Mouse (Mus musculus) adipocyte (in vitro differentiated cells): ENCODE data around the gene Atp5d.

Source experiments
- DNase-seq: peaks from one replicate; pipeline ENCODE4 v3.0.0-alpha.2; 2016; ENCODE audit warnings: low spot score

Atp5d gene

GRCm38 (mm10) chr10:80138553-80139438 lies at the start of gene Atp5d:
Gene Atp5d (plus strand): TSS chr10:80138632.
- peak; percentile 18 for DNase-seq

DNA sequence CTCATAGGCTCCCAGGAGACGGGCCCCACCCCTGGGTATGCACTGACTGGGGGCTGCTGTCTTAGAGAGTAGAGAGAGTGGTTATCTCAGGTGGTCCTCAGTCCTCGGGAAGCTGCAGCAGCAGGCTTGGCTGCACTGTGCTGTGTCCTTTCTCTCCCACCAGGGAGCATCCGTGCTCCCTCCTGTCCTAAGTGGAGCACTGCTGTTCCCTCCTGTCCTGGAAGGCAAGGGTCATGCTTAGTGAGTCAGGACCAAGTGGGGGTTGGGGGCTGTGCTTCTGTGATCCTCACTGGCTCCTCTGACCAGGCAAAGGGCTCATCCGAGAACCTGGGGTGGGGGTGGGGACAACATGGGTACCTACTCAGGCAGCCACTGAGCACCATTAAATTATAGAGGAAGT lies 49.3 kb upstream of the Atp5d start:
- no peak for DNase-seq

DNA sequence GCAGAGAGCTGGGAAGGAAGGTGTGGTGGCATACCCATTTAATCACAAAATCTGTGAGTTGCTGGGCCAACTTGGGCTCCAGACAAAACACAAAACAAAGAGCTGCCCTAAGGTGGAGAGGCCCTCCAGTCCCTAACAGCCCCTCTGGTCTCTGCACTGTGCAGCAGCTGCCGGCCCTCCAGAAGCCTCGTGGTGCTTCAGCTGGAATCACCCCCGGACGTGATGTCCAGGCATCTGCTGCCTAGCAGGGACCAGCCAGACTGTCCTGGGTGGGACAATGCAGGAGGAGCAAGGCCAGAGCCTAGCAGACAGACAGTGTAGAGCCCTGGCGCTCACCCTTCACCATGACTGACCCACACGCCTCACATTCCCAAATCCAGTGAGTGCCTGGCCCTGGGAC lies 46.9 kb upstream of the Atp5d start:
- no peak for DNase-seq

DNA sequence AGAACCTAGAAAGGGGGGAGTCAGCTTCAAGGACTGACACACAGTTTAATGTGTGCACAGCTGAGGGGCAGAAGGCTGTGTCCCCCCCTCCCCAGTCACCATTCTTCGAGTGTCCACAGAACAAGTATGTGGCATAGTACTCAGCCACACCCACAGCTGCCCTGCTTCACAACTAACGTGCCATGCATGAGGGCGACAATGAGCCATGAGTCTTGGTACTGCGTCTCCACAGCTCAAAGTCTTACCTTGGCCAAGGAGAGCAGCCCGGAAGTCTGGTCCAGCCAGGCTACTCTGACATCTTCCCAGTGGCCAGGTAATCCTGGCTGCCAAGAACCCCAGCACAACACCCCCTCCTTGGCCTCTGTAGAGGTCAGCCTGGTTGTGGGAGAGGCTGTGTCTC lies 45.7 kb upstream of the Atp5d start:
- DNase-seq = no peak

DNA sequence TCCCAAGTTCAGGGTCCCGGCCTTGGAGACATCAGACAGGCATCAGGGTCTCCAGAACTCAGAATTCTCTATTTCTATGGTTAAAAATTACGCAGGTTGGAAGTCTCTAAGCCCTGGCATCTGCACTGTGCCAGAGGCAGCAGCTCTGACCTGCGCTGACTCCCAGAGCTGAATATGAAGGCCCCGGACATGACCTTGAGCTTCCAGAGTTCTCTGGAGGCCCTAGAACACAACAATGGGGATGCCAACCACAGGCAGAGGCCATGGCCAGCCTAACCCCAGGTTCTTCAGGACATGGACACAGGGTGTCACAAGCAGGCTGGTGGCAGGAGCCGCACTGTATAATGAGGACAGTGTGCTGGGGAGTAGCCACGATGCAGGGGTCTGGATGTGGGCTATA lies 44.3 kb upstream of the Atp5d start:
- DNase-seq = no peak

DNA sequence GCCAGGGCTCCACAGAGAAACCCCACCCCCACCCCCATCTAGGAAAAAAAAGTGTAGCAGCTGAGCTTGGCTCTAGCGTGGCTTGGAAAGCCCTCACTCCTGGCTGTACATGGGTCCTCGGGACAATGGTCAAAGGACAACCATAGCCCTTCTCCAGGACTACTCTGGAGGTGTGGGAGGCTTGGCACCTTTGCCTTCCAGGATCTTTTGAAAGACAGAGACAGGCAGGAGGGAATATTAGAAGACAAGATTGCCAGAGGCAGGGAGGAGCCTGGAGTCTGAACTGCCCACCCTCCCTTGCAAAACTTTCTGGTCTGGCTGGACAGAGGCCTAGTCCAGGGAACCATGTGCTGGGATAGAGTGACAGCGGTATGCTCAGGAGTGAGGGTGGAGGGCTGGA lies 43.7 kb upstream of the Atp5d start:
- no peak for DNase-seq

DNA sequence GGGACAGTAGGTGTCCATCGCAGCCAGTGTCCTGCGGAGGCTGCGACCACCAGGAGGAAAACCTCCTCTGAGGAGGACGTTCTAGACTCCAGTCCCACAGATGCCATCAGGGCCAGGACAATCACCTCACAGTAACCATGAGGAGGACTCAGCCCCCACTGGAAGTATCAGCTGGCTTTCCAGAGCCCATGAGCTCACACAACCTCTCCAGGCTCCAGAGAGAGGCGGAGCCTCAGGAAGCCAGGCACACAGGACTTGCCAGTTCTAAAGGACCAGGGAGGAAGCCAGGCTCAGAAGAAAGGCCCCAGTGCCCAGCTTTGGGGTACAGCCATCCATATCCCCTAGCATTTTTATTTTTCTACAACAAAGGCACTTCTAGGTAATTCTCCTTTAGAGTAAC lies 42.9 kb upstream of the Atp5d start:
- no peak for DNase-seq

GRCm38 (mm10) chr10:80097275-80097674 lies 41.2 kb upstream of the Atp5d start:
- DNase-seq = no peak

- no peak for DNase-seq
These were observed 39.8 kb upstream of the Atp5d start for GRCm38 (mm10) chr10:80098630-80099029.

DNA sequence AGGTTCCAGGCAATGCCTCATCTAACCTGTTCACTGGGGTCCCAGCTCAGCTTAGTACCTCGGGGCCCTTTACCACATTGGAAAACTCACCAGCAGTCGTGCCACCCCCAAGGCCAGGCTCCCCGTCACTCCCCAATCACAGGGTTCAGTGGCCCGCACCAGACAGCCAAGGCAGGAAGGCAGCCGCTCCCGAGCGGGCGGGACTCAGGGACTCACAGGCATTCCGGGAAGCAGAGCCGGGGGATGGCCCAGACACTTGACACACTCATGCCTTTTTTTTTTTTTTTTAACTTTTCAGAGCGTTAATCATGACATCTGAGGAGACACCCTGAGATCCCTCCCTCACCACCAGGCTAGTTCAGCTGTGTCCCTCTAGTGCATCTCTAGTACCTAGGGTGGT lies 37.5 kb upstream of the Atp5d start:
- DNase-seq = peak; percentile 78

DNA sequence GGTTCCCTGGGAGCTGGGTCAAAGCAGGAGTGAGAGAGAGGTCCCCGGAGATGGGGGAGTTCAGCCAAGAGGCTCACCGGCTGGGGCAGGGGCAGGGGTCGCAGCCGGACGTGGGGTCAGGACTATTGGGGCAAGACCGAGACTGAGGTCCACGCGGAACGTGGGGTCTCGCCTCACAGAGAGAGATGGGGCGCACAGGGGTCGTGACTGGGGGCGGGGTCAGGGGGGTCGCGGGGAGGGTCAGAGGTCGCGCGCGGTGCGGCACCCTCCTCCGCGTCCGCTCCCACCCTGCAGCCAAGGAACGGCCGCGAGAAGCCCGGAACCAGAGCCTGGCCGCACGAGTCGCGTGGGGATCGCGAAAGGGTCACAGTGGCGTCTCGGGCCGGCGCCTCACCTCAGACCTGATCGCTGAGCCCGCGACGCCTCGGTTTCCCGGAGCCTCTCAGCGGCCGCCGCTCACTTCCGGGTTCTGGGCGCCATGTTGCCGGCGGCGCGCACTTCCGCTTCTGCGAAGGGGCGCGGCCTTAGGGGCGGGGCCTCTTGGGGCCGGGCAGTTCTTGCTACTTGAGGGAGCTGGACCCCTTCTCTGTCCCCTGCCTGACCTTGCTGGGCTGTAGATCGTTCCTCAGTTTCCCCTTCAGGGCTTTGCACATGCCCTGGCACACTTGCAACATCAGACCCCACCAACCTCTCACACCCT lies 36.1 kb upstream of the Atp5d start:
- DNase-seq = peak; percentile 80

GRCm38 (mm10) chr10:80103032-80103431 lies 35.4 kb upstream of the Atp5d start:
- DNase-seq = no peak

GRCm38 (mm10) chr10:80104181-80104580 lies 34.3 kb upstream of the Atp5d start:
- DNase-seq = peak; percentile 82

- no peak for DNase-seq
These were observed 33.0 kb upstream of the Atp5d start, which contains the start of gene Sbno2 for GRCm38 (mm10) chr10:80105460-80105859. Gene Sbno2 (minus strand): TSS chr10:80105571.

DNA sequence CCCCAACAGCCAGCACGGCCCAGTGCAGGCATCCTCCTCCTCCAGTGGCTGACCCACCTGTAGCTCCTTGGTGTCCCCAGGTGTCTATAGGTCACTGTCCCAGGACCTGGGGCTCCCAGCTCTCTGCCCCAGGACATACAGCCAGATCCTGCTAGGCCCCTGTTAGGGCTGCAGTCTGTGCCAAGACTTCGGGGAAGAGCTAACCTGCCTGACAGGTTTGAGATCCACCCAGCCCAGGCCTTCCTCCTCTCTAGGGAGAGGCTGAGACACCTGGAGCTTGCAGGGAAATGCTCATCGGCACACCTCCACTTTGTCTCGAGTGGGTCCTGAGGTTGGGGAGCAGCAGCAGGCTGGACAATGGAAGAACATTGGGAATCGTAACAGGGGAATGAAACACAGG lies 32.5 kb upstream of the Atp5d start:
- no peak for DNase-seq

GRCm38 (mm10) chr10:80107678-80108077 lies 30.8 kb upstream of the Atp5d start:
- DNase-seq = no peak

DNA sequence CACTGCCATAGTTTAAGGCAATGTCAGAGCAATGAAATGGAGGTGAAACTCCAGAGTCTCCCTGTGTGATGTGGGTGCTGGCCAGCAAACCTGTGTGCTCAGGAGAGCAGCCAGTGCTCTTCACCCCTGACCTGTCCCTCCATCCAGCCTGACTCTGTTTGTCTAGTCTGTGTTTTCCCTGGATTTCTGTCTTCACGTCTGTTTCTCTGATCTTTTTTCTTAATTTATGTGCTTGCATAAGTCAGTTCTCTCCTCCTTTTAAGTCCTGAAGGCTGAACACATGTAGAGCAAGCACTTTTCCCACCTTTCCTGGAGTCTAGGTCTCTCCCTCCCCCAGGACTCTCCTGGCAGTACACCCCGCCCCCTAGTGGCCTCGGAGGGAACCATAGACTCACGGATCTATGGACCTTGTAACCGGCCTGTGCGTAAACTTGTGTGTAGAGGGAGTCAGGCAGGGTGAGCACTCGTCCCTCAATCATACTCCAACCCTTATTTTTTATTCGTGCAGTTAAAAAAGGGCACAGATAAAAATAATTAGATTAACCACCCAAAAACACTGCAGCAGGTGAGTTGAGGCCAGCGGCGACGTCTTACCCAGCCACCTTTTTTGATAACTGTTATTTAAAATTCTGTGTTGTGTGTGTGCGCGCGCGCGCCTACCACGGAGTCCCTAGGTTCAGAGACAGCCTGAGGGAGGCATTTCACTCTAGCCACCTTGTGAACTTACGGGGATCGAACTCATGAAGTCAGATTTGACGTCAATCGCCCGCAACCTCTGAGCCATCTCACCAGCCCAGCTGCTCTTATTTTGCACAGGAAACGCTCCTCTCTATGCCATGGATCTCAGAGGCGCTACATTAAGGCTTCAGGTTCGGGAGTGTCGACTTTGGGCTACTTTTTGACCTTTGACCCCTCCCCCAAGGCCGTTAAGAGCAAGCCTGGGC lies 23.8 kb upstream of the Atp5d start:
- peak; percentile 95 for DNase-seq

- DNase-seq = peak; percentile 100
These were observed 23.0 kb upstream of the Atp5d start, which contains the start of gene Stk11 for GRCm38 (mm10) chr10:80115290-80115943. Gene Stk11 (plus strand): TSS chr10:80115803.

DNA sequence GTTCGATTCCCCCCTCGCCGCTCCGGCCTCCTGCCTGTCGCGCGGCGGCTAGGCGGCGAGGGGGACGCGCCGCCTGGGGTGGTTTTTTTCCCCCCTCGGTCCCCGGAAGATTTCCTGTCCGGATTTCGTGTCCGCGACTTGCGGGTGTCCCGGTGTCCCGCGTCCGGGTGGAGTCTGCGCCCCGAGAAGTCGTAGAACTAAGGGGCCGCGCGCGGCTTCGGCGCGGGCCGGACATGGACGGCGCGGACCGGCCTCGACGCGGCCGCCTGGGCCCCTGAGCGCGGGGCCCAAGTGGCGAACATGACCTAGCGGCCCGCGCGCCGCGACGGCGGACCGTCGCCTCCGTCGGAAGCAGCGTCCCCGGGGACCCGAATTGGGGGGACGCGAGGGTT lies 22.5 kb upstream of the Atp5d start:
- no peak for DNase-seq

DNA sequence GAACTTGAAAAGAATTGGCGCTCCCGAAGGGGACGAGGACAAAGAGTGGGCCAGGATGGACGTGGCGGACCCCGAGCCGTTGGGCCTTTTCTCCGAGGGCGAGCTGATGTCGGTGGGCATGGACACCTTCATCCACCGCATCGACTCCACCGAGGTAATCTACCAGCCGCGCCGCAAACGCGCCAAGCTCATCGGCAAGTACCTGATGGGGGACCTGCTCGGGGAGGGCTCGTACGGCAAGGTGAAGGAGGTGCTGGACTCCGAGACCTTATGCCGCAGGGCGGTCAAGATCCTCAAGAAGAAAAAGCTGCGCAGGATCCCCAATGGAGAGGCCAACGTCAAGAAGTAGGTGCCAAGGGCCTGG lies 21.9 kb upstream of the Atp5d start:
- peak; percentile 44 for DNase-seq

GRCm38 (mm10) chr10:80116927-80117691 lies 21.3 kb upstream of the Atp5d start:
- peak; percentile 51 for DNase-seq
